Mouse (Mus musculus): Measurements from ENCODE around the gene Galnt2. TPM values are rescaled to one million over a fixed set of nuclear protein-coding genes. Genes with fewer than 3 reads are reported as not detected.

Gene Galnt2
- polyA plus RNA-seq, 1 experiment from 2014 or later, result 66.2 TPM

- H3K9me3 ChIP-seq, result no peaks in the 10 kb centered on the region
- H3K9ac ChIP-seq, result no peak overlapping the region
- no peaks in the 10 kb centered on the region for H3K27me3 ChIP-seq
- no peak for ATAC-seq (ENCODE audit: insufficient number of reproducible peaks, insufficient read depth, low FRiP score, low TSS enrichment)
- no peaks in the 10 kb centered on the region for H3K4me1 ChIP-seq
- H3K27ac ChIP-seq, result no peak overlapping the region
- WGBS, result 81% methylated on average over 11 of the region's 11 CpGs
- H3K4me2 ChIP-seq (replicated peaks), result no peak overlapping the region
- no peaks in the 10 kb centered on the region for H3K36me3 ChIP-seq
- H3K4me3 ChIP-seq, result no peak overlapping the region
These were observed 130.7 kb downstream of the Galnt2 start for GRCm38 (mm10) chr8:124361773-124362427.

GRCm38 (mm10) chr8:124362589-124362988 is 131.4 kb downstream of the Galnt2 start:
- H3K4me3 ChIP-seq, result no peak overlapping the region
- H3K4me1 ChIP-seq, result no peaks in the 10 kb centered on the region
- no peak for ATAC-seq (ENCODE audit: insufficient number of reproducible peaks, insufficient read depth, low FRiP score, low TSS enrichment)

GRCm38 (mm10) chr8:124363337-124363736 is 132.1 kb downstream of the Galnt2 start:
- WGBS, result 92% methylated on average over 15 of the region's 15 CpGs
- no peak overlapping the region for H3K4me2 ChIP-seq (replicated peaks)
- no peak for ATAC-seq (ENCODE audit: insufficient number of reproducible peaks, insufficient read depth, low FRiP score, low TSS enrichment)

More at GRCm38 (mm10) chr8:124362589-124362988, 131.4 kb downstream of the Galnt2 start:
- Histone ChIP-seq H3K27ac (no peak overlapping the region), H3K4me2 (replicated peaks) (no peak overlapping the region), H3K9me3 (no peaks in the 10 kb centered on the region), H3K27me3 (no peaks in the 10 kb centered on the region), H3K36me3 (no peaks in the 10 kb centered on the region), H3K9ac (no peak overlapping the region)
- 72% methylated on average over 7 of the region's 7 CpGs for WGBS

GRCm38 (mm10) chr8:124368213-124368612 is 137.0 kb downstream of the Galnt2 start:
- H3K9me3 ChIP-seq, result no peaks in the 10 kb centered on the region
- H3K4me1 ChIP-seq, result no peaks in the 10 kb centered on the region
- H3K9ac ChIP-seq, result no peak overlapping the region
- no peak overlapping the region for H3K4me3 ChIP-seq
- no peak overlapping the region for H3K27ac ChIP-seq
- no peaks in the 10 kb centered on the region for H3K36me3 ChIP-seq
- H3K4me2 ChIP-seq (replicated peaks), result no peak overlapping the region
- no peaks in the 10 kb centered on the region for H3K27me3 ChIP-seq
- no peak for ATAC-seq (ENCODE audit: insufficient number of reproducible peaks, insufficient read depth, low FRiP score, low TSS enrichment)
- 20% methylated on average over 8 of the region's 8 CpGs for WGBS

More at GRCm38 (mm10) chr8:124363337-124363736, 132.1 kb downstream of the Galnt2 start:
- Histone ChIP-seq H3K4me1 (no peaks in the 10 kb centered on the region), H3K4me3 (no peak overlapping the region), H3K27me3 (no peaks in the 10 kb centered on the region), H3K36me3 (no peaks in the 10 kb centered on the region), H3K9me3 (no peaks in the 10 kb centered on the region), H3K27ac (no peak overlapping the region), H3K9ac (no peak overlapping the region)

GRCm38 (mm10) chr8:124370422-124371183 is 139.4 kb downstream of the Galnt2 start:
- Histone ChIP-seq H3K4me2 (replicated peaks) (no peak overlapping the region), H3K27me3 (no peaks in the 10 kb centered on the region), H3K4me1 (no peaks in the 10 kb centered on the region), H3K36me3 (no peaks in the 10 kb centered on the region), H3K9ac (no peak overlapping the region), H3K4me3 (no peak overlapping the region), H3K9me3 (no peaks in the 10 kb centered on the region), H3K27ac (no peak overlapping the region)
- 77% methylated on average over 17 of the region's 17 CpGs for WGBS
- ATAC-seq (ENCODE audit: insufficient number of reproducible peaks, insufficient read depth, low FRiP score, low TSS enrichment), result no peak

GRCm38 (mm10) chr8:124371410-124372123 is 140.4 kb downstream of the Galnt2 start:
- ATAC-seq (ENCODE audit: insufficient number of reproducible peaks, insufficient read depth, low FRiP score, low TSS enrichment), result no peak
- H3K9me3 ChIP-seq, result no peaks in the 10 kb centered on the region
- 90% methylated on average over 23 of the region's 23 CpGs for WGBS
- H3K4me2 ChIP-seq (replicated peaks), result no peak overlapping the region
- H3K4me3 ChIP-seq, result no peak overlapping the region
- H3K4me1 ChIP-seq, result no peaks in the 10 kb centered on the region
- no peaks in the 10 kb centered on the region for H3K36me3 ChIP-seq
- H3K9ac ChIP-seq, result no peak overlapping the region
- H3K27ac ChIP-seq, result no peak overlapping the region
- H3K27me3 ChIP-seq, result no peaks in the 10 kb centered on the region

- Histone ChIP-seq H3K4me2 (replicated peaks) (no peak overlapping the region), H3K27me3 (no peaks in the 10 kb centered on the region), H3K27ac (no peak overlapping the region), H3K4me1 (no peaks in the 10 kb centered on the region), H3K4me3 (no peak overlapping the region), H3K9ac (no peak overlapping the region), H3K36me3 (no peaks in the 10 kb centered on the region), H3K9me3 (no peaks in the 10 kb centered on the region)
- no peak for ATAC-seq (ENCODE audit: insufficient number of reproducible peaks, insufficient read depth, low FRiP score, low TSS enrichment)
- WGBS, result 91% methylated on average over 5 of the region's 5 CpGs
These were observed 142.6 kb downstream of the Galnt2 start for GRCm38 (mm10) chr8:124373753-124374152.

GRCm38 (mm10) chr8:124375168-124375567 is 144.0 kb downstream of the Galnt2 start:
- Histone ChIP-seq H3K4me1 (no peaks in the 10 kb centered on the region), H3K27me3 (no peaks in the 10 kb centered on the region), H3K9ac (no peak overlapping the region), H3K4me3 (no peak overlapping the region), H3K27ac (no peak overlapping the region), H3K36me3 (no peaks in the 10 kb centered on the region), H3K4me2 (replicated peaks) (no peak overlapping the region), H3K9me3 (no peaks in the 10 kb centered on the region)
- 81% methylated on average over 6 of the region's 6 CpGs for WGBS
- no peak for ATAC-seq (ENCODE audit: insufficient number of reproducible peaks, insufficient read depth, low FRiP score, low TSS enrichment)

GRCm38 (mm10) chr8:124375727-124376126 is 144.5 kb downstream of the Galnt2 start:
- 86% methylated on average over 9 of the region's 9 CpGs for WGBS
- Histone ChIP-seq H3K4me2 (replicated peaks) (no peak overlapping the region), H3K4me1 (no peaks in the 10 kb centered on the region), H3K4me3 (no peak overlapping the region), H3K9me3 (no peaks in the 10 kb centered on the region), H3K27ac (no peak overlapping the region), H3K36me3 (no peaks in the 10 kb centered on the region), H3K27me3 (no peaks in the 10 kb centered on the region), H3K9ac (no peak overlapping the region)
- no peak for ATAC-seq (ENCODE audit: insufficient number of reproducible peaks, insufficient read depth, low FRiP score, low TSS enrichment)

GRCm38 (mm10) chr8:124376406-124376805 is 145.2 kb downstream of the Galnt2 start:
- WGBS, result 91% methylated on average over 12 of the region's 12 CpGs
- Histone ChIP-seq H3K4me3 (no peak overlapping the region), H3K27ac (no peak overlapping the region), H3K9ac (no peak overlapping the region), H3K9me3 (no peaks in the 10 kb centered on the region), H3K4me2 (replicated peaks) (no peak overlapping the region), H3K27me3 (no peaks in the 10 kb centered on the region), H3K36me3 (no peaks in the 10 kb centered on the region), H3K4me1 (no peaks in the 10 kb centered on the region)
- no peak for ATAC-seq (ENCODE audit: insufficient number of reproducible peaks, insufficient read depth, low FRiP score, low TSS enrichment)

- Histone ChIP-seq H3K9ac (no peak overlapping the region), H3K9me3 (no peaks in the 10 kb centered on the region), H3K36me3 (no peaks in the 10 kb centered on the region), H3K4me2 (replicated peaks) (no peak overlapping the region), H3K4me1 (no peaks in the 10 kb centered on the region), H3K27me3 (no peaks in the 10 kb centered on the region), H3K4me3 (no peak overlapping the region), H3K27ac (no peak overlapping the region)
- no peak for ATAC-seq (ENCODE audit: insufficient number of reproducible peaks, insufficient read depth, low FRiP score, low TSS enrichment)
- WGBS, result 70% methylated on average over 6 of the region's 6 CpGs
These were observed 148.1 kb downstream of the Galnt2 start for GRCm38 (mm10) chr8:124379289-124379688.

- no peak for ATAC-seq (ENCODE audit: insufficient number of reproducible peaks, insufficient read depth, low FRiP score, low TSS enrichment)
- Histone ChIP-seq H3K4me3 (no peak overlapping the region), H3K4me2 (replicated peaks) (no peak overlapping the region), H3K36me3 (no peaks in the 10 kb centered on the region), H3K9ac (no peak overlapping the region), H3K9me3 (no peaks in the 10 kb centered on the region), H3K4me1 (no peaks in the 10 kb centered on the region), H3K27me3 (no peaks in the 10 kb centered on the region), H3K27ac (no peak overlapping the region)
- 62% methylated on average over 10 of the region's 10 CpGs for WGBS
These were observed 151.0 kb downstream of the Galnt2 start for GRCm38 (mm10) chr8:124382235-124382634.
